Mouse (Mus musculus) lung, adult 2 months (tissue): ENCODE results near the gene C530025M09Rik.

ENCODE experiments used
- CTCF ChIP-seq: fragments of 200-500 bp; IDR thresholded peaks from 2 replicates; pipeline ENCODE4 v1.5.1; 2011; ENCODE audit warnings: mild to moderate bottlenecking, low read length, control low read depth; ENCODE audit not compliant: insufficient read depth
- POLR2A ChIP-seq: fragments of 200-500 bp; IDR thresholded peaks from 2 replicates; pipeline ENCODE4 v1.6.1; 2011; ENCODE audit warnings: low read depth, mild to moderate bottlenecking, control low read depth, low read length, borderline replicate concordance; ENCODE audit errors: extremely low read depth

GRCm38 (mm10) chr2:149870496-149870895 is 39.5 kb upstream of the C530025M09Rik start:
- TF ChIP-seq POLR2A: no peak
- TF ChIP-seq CTCF: no peak
